Comparison of ENCODE assay signal across 17 mouse cellular contexts in the genomic region with DNA sequence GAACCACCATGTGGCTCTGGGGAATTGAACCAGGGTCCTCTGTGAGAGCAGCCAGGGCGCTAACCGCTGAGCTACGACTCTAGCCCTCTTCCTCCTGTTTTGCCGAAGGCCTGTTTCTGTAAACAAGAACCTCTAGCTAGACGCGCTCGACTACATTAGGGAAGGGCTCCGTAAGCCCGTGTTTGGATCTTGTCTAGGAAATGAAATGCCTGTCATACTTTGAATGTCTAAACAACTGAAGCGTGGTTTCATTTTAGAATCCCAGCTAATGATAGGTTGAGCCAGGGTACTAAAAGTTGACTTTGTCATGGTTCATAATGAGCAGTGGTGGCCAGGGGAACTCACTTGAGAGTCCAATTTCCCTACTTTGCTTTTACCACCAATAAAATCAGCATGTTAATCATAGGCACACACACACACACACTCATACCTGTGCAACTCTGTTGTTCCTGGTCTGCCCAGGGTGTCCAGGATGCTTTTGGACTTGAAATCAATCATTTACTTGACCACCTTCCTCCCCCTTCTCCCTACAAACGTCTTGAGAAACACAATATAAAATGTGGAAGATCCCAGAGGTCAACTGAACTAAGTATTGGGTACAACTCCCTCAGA. TPM values are rescaled to one million over a fixed set of nuclear protein-coding genes. Genes with fewer than 3 reads are reported as not detected.
DNase-seq lines count a peak whose midpoint lies in the region; ATAC-seq and TF ChIP-seq lines count a peak whose summit lies in the region.
"Had no signal": no experiment of that assay in that cellular context is flagged by ENCODE, and none has a peak within 500 bp of the region (broad histone marks: within the 10 kb centered on the region; RNA-seq: fewer than 3 reads in every experiment).

No protein-coding gene starts in this region.

- intact Hi-C loops in heart, adult 2 months (cut with DNase I): no loop called here

- in situ Hi-C loops in Patski (cut with MboI; ENCODE audit: low pct_unique_long_range_greater_than_20kb): no loop called here

- CTCF ChIA-PET in Patski (lab: Charles Lee): interaction anchor here (0.9 to 1.6 kb wide), 3 partner anchors 16 to 30 kb away, joined by 3 to 5 read pairs (median 4); no protein-coding TSS in a partner anchor

- H3K9me3 ChIP-seq in forebrain, embryonic 13.5 days (replicated peaks): no peaks in the 10 kb centered on the region
- H3K9me3 ChIP-seq: embryonic facial prominence, embryonic 13.5 days; G1E; hindbrain, embryonic 15.5 days had no signal

- DNase-seq in heart, postnatal 4 days: peak; percentile 14
- no peak for DNase-seq in heart, adult 2 months
- DNase-seq in Patski (ENCODE audit: low read depth, low spot score): peak; percentile 64
- DNase-seq in kidney, adult 8-10 months: peak; percentile 62 to 79
- DNase-seq in kidney, postnatal 25 days: peak; percentile 55 to 61
- DNase-seq: cerebellum, adult 9-10 months; gastrocnemius, postnatal 25 days; layer of hippocampus, postnatal 36 days; left cerebral cortex, postnatal 4 days; lung, adult 2 months; spleen, adult 18-20 months had no signal

- no peak for TF ChIP-seq CTCF in heart, adult 2 months (IDR thresholded peaks at IDR 0.05)
- no peak for TF ChIP-seq CTCF in Patski (IDR thresholded peaks at IDR 0.05)

- ATAC-seq in Patski: peak; percentile 96
- no peak for ATAC-seq in CD4-positive, CD25-positive, alpha-beta regulatory T cell, adult 4 months
- ATAC-seq in forebrain, embryonic 13.5 days: no peak
- ATAC-seq: midbrain, embryonic 16.5 days had no signal

- no peak for TF ChIP-seq POLR2A in heart, adult 2 months (IDR thresholded peaks at IDR 0.05; ENCODE audit: insufficient read depth, low read depth, low read length)

- H3K36me3 ChIP-seq in heart, adult 2 months (ENCODE audit: control insufficient read depth, insufficient read depth, low read length): no peaks in the 10 kb centered on the region
- H3K36me3 ChIP-seq in forebrain, embryonic 13.5 days (ENCODE audit: poor library complexity, severe bottlenecking): no peaks in the 10 kb centered on the region
- H3K36me3 ChIP-seq: embryonic facial prominence, embryonic 13.5 days; G1E; hindbrain, embryonic 15.5 days had no signal

- H3K4me3 ChIP-seq in heart, adult 2 months: no peak overlapping the region
- no peak overlapping the region for H3K4me3 ChIP-seq in forebrain, embryonic 13.5 days
- H3K4me3 ChIP-seq: embryonic facial prominence, embryonic 13.5 days; hindbrain, embryonic 15.5 days had no signal

- no peak overlapping the region for H3K9ac ChIP-seq in heart, adult 2 months (ENCODE audit: low read depth, low read length)
- no peak overlapping the region for H3K9ac ChIP-seq in forebrain, embryonic 13.5 days
- H3K9ac ChIP-seq: embryonic facial prominence, embryonic 13.5 days; hindbrain, embryonic 15.5 days had no signal

- H3K4me2 ChIP-seq in forebrain, embryonic 13.5 days: no peak overlapping the region
- H3K4me2 ChIP-seq: embryonic facial prominence, embryonic 13.5 days; hindbrain, embryonic 15.5 days had no signal

- WGBS in heart, adult 2 months: 58% methylated on average over 11 of the region's 11 CpGs
- 88% methylated on average over 11 of the region's 11 CpGs for WGBS in forebrain, embryonic 13.5 days

- TF ChIP-seq EP300 in heart, adult 2 months (IDR thresholded peaks at IDR 0.05; ENCODE audit: insufficient read depth, low read depth, low read length): no peak

- no peaks in the 10 kb centered on the region for H3K4me1 ChIP-seq in heart, adult 2 months (ENCODE audit: control insufficient read depth, insufficient read depth, low read length)
- H3K4me1 ChIP-seq in forebrain, embryonic 13.5 days: no peaks in the 10 kb centered on the region
- H3K4me1 ChIP-seq: embryonic facial prominence, embryonic 13.5 days had no signal

- POLR2A ChIA-PET in Patski (lab: Charles Lee): no interaction called here

- no peak overlapping the region for H3K27ac ChIP-seq in heart, adult 2 months
- H3K27ac ChIP-seq in forebrain, embryonic 13.5 days: no peak overlapping the region
- H3K27ac ChIP-seq: embryonic facial prominence, embryonic 13.5 days; hindbrain, embryonic 15.5 days had no signal

- no peaks in the 10 kb centered on the region for H3K79me2 ChIP-seq in heart, adult 2 months (replicated peaks; ENCODE audit: control insufficient read depth, insufficient read depth, low read length)

- no peaks in the 10 kb centered on the region for H3K27me3 ChIP-seq in heart, adult 2 months (ENCODE audit: control insufficient read depth, insufficient read depth, low read length)
- H3K27me3 ChIP-seq in Patski: no peaks in the 10 kb centered on the region
- H3K27me3 ChIP-seq in forebrain, embryonic 13.5 days: no peaks in the 10 kb centered on the region
- H3K27me3 ChIP-seq: embryonic facial prominence, embryonic 13.5 days; hindbrain, embryonic 15.5 days had no signal

RNA-seq across cellular contexts. Expression of a gene that starts 31.0 kb away (rescaled TPM):
- total RNA-seq in heart, postnatal 4 days (2021): under 1 TPM; 0.64 to 0.90 TPM
- under 1 TPM; 0.18 to 0.29 TPM for total RNA-seq in heart, adult 2 months (2021)
- polyA plus RNA-seq in heart, adult 2 months (2012; rRNA removed): 0.20 and 1.6 TPM in 2 replicates
- polyA plus RNA-seq in Patski (2021): 111 TPM
- polyA plus RNA-seq in CD4-positive, CD25-positive, alpha-beta regulatory T cell, adult 4 months (2017; shearing (Covaris generic)): under 1 TPM; 0.15 to 0.22 TPM
- polyA plus RNA-seq in forebrain, embryonic 13.5 days (2015; fragmentation: Nextera tagmentation; extraction: Ambion mirVana): 0.86 and 1.3 TPM in 2 replicates
- polyA plus RNA-seq: G1E had no signal

Comparison
In these comparisons a context has a peak if more than half of its experiments do, and no peak if none do; other contexts are left out.
1. DNase-seq: peak in heart, postnatal 4 days (single experiment), Patski (single experiment), kidney, adult 8-10 months (2 of 2) and kidney, postnatal 25 days (2 of 2); none in heart, adult 2 months (0 of 2).
2. RNA of a gene that starts 31.0 kb away (polyA plus RNA-seq): 111 TPM in Patski (single experiment); 0.86 to 1.3 TPM in forebrain, embryonic 13.5 days, 0.15 to 0.22 TPM in CD4-positive, CD25-positive, alpha-beta regulatory T cell, adult 4 months and 0.20 to 1.6 TPM in heart, adult 2 months; every median in the first group is over 10 times any median in the second.